Mouse (Mus musculus) G1E (cell line): ENCODE results near the gene Trim11.

Source experiments
- CTCF ChIP-seq: IDR thresholded peaks from 2 replicates; pipeline ENCODE4 v1.5.1; 2012; ENCODE audit warnings: low read depth, low read length, inconsistent platforms, mixed read lengths
- GATA1 ChIP-seq: IDR thresholded peaks from 2 replicates; pipeline ENCODE4 v1.6.1; 2012; ENCODE audit warnings: borderline replicate concordance, low read length, inconsistent platforms, mixed read lengths

DNA sequence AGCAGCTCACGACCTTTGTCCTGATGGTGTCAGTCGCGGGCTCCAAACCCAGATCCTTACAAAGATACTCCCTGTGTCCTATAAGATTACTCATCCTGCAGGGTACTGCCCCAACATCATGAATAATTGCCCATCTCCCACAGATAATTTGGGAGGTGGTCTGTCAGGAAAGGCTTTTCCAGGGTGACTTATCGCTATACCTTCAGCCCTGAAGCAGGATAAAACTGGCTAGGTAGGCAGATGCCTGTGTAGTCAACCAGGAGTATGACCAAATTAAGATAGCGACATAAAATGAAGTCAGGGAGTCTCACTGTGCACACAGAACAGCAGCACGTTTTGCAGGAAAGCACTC is 38.8 kb upstream of the Trim11 start:
- TF ChIP-seq CTCF (no peak), GATA1 (no peak)
